ENCODE assay signal across 16 mouse cellular contexts in the genomic region with DNA sequence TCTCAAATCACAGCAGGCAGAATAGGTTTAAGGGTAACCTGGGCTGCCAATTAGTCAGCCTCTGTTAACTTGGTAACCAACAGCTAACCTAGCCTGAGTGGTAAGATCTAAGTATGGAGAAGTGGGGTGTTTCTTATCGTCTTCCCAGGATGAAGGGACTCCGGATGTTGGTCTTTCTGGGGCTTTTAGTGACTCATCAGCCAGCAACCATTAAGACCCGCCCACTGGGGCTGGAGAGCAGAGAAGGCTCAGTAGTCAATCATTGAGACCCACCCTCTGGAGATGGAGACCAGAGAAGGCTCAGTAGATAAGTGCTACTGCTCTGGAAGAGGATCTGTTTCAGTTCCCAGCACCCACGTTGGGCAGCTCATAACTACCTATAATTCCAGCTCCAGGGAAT.
"Had no signal": no experiment of that assay in that cellular context is flagged by ENCODE, and none has a peak within 500 bp of the region (broad histone marks: within the 10 kb centered on the region; RNA-seq: fewer than 3 reads in every experiment).

No protein-coding gene starts in this region.

- H3K36me3 ChIP-seq: limb, embryonic 12.5 days; neural tube, embryonic 15.5 days had no signal

- DNase-seq: kidney, postnatal 10 days; kidney, postnatal 4 days; liver; lung, adult 2 months; lung, postnatal 4 days; midbrain, embryonic 14.5 days; right cerebral cortex, adult 18-20 months; right cerebral cortex, postnatal 25 days; thymus, postnatal 36 days had no signal

- H3K27me3 ChIP-seq: limb, embryonic 12.5 days; neural tube, embryonic 15.5 days had no signal

- H3K27ac ChIP-seq: limb, embryonic 12.5 days; liver, embryonic 14.5 days; midbrain, embryonic 10.5 days; neural tube, embryonic 15.5 days had no signal

- H3K9me3 ChIP-seq: limb, embryonic 12.5 days; midbrain, embryonic 10.5 days; neural tube, embryonic 15.5 days had no signal

- H3K4me3 ChIP-seq: layer of hippocampus, adult 2 months; limb, embryonic 12.5 days; midbrain, embryonic 10.5 days; myocyte; neural tube, embryonic 15.5 days had no signal

- H3K4me2 ChIP-seq: limb, embryonic 12.5 days; neural tube, embryonic 15.5 days had no signal

- H3K9ac ChIP-seq: limb, embryonic 12.5 days; liver, embryonic 14.5 days; neural tube, embryonic 15.5 days had no signal

- ATAC-seq: lung, postnatal 0 days had no signal

- H3K4me1 ChIP-seq: limb, embryonic 12.5 days; neural tube, embryonic 15.5 days had no signal
